Mouse (Mus musculus): ENCODE results near the gene Ubn1.

Ubn1 gene

DNA sequence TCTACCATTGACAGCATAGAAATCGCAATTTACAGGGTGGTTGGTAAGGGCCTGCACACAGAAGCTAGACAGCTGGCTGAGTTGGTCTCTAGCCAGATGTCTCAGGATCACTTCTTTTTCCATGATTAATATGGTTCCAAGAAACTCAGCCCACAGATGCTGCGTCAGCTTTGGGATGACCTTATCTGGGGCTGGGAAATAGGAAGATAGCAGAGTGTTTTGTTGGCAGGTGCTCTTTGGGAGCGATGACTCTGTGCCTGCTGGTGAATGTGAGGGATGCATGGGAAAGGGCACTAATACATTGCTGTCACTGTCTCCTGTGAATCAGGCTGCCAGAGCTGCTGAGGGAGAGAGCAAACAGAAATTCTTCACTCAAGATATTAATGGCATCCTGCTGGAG, 20.5 kb downstream of the Ubn1 start:
- in situ Hi-C loops (cut with MboI, MseI), result loop anchor here (5.0 to 10.0 kb wide), 2 partner anchors 43 to 74 kb away; partner anchors contain the start of gene Sec14l5

DNA sequence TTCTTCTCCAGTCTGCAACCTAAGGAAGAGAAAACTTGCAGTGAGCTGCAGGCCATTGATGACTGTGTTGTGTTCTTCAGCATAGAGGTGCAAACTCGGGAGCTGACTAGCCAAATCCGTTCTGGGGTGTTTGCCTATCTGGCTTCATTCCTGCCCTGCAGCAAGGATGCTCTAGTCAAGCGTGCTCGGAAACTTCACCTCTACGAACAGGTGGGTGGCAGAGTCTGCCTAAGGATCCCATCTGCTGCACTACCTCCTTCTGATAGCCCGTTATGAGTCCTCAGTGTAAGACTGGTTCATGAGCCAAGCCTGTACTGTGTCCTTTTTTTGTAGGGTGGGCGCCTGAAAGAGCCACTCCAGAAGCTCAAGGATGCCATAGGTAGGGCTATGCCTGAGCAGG, 22.1 kb downstream of the Ubn1 start:
- in situ Hi-C loops (cut with MboI, MseI), result loop anchor here (5.0 to 10.0 kb wide), 2 partner anchors 45 to 73 kb away; partner anchors contain the start of gene Sec14l5

DNA sequence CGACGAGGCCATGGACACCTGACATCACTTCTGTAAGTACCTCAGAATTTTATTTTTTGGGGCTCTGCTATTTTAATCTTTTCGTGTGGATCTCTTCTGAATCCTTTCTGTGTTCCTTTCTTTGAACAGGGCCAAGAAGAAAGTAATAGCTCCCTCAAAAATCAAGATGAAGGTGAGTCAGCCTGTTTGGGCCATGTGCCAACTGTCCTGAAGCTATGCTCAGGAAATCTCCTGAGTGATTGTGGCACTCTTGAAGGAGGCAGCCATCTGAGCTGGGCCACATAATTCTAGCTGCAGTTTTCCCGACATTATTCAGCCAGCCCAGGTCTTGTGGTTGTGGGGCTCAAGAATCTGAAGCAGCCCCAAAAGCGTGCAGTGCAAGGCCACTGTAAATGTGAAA, 24.5 kb downstream of the Ubn1 start:
- in situ Hi-C loops (cut with MboI, MseI), result loop anchor here (5.0 to 10.0 kb wide), 2 partner anchors 47 to 70 kb away; partner anchors contain the start of gene Sec14l5

DNA sequence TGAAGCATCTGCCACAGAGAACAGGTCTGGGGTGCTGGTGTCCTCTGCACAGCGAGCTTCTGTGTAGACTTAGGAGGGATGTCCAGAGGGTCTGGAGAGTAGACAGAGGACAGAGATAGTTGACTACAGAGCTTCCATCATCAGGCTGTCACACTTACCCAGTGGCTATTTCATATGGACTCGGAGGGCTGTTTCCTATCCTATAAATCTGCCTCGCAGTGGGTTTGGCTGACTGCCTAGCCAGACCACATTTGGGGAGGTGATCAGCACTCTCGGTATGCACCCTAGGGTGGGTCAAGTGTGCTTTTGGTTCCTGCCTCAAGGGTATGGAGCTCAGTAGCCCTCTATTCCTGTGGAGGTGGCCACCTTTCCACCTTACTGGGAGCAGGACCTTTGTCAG, 35.3 kb downstream of the Ubn1 start:
- in situ Hi-C loops (cut with MboI, MseI), result no loop called here

DNA sequence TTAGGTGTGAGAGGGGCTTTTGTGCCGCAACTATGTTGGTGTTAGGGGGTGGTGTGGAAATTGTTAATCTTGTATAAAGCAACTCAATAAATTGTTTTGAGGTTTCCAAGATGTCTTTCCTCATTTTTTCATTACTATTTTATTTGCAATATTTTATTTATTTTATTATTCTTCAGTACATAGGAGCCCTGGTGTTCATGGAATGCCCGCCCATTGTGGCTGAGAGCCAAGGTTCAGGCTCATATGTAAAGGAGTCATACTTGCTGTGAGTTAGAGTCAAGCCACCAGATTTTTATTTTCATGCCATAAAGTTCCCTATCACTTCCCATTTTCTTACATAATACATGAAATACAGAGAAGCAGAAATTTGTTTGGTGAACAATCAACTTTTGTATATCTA, 36.3 kb downstream of the Ubn1 start:
- in situ Hi-C loops (cut with MboI, MseI), result no loop called here

DNA sequence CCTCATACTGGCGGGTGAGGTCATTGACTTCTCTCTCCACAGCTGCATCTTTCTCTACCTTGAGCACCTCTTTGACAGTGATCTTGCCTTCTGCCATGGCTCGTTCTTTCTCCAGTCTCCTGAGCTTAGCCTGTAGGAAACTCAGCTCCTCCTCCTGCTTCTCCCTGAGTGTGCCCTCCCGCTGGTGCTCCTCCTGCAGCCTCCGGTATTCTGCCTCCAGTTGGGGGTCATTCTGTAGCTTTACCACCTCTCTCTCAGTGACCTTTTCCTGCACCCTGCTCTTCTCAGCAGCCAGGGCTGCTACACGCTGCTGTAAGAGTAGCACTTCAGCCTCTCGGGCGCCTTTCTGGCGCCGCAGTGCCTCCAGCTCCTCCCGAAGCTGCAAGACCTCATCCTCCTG, 39.2 kb downstream of the Ubn1 start:
- in situ Hi-C loops (cut with MboI, MseI), result no loop called here

DNA sequence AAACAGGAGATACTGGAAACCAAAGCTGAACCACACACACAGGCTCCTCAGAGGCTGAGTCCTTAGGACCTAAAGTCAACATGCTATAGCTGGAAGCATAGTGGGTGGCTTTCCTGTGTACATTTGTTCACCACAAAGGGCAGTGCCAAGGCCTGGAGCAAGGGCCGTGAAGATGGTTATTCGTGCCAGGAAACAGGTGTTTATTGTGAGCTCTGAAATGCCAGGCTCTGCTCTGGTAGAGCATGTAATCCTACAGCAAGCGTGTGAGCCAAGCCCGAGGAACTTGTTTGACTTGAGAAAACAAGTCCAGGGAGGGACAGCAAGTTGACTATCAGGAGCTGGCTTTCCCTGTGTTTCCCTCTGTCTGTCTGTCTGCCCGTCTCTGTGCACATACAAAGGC, 43.4 kb downstream of the Ubn1 start:
- in situ Hi-C loops (cut with MboI, MseI), result no loop called here

DNA sequence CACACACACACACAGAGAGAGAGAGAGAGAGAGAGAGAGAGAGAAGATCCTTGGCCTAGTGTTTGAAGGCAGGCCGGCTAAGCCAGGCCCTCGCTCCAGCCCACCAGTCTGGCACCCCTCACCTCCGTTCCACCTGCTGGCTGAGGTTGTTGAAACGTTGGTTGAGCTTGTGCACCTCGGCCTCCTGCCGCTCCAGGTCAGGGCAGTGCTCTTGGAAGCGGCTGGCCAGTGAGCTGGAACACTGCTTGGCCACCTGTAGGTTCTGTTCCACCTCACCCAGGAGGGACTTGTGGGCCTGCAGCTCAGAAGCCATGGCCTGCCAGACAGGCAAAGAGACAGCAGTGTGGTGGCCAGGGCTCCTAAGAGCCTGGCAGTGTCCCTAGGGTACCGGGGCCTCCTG, 46.6 kb downstream of the Ubn1 start:
- in situ Hi-C loops (cut with MboI, MseI), result loop anchor here (5.0 kb wide), 1 partner anchor 36 kb away; the partner anchor contains the start of gene Ppl

DNA sequence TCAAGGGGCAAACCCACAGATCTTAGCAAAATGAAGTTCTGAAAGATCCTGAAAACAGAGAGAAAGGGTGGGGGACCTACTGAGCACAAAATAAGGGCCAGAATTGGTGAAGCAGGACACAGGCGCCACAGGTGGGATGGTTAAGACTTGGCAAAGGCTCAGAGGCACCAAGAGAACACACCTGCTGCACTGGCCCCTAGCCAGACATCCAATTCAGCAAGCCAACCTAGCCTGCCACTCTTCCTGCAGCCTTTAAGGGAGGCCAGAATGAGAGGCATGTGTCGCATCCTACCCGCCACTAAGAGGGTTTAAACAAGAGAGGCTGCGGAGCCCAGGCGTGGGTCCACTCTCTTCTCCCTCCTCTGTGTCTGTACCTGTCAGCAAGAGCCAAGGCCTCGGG, 51.1 kb downstream of the Ubn1 start:
- in situ Hi-C loops (cut with MboI, MseI), result loop anchor here (5.0 kb wide), 1 partner anchor 51 kb away; no protein-coding TSS in a partner anchor

DNA sequence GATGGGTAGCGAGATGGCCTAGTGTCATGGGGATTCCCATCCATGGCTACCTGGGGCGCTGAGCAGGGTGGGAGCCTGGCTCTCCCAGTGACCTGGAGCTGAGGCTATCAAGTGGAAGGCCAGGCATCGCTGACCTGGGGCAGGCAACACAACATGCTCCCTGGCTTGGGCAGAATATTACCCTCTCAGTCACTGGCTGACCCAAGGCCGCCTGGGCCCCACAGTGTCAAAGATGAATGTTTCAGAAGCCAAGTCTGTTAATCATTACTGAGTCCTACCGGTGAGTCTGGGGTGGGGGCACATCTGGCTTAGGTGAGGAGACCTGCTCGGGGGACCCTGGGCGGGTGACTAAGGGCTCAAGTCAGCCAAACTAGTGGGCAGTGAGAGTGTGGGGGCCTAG, 60.0 kb downstream of the Ubn1 start:
- in situ Hi-C loops (cut with MboI, MseI), result no loop called here

DNA sequence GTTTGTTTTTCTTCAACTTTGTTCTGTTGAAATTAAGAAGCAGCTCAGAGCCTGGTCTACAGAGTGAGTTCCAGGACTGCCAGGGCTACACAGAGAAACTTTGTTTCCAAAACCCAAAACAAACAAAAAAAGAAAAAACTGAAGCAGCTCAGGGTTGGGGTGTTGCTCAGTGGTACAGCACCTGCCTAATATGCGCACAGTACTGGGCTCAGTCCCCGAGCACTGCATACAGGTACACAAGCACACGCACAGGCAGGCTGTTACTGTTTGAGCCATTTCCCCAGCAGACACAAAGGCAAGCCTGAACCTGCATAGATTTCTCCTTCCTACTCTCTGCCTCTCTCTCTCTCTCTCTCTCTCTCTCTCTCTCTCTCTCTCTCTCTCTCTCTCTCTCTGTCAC, 61.2 kb downstream of the Ubn1 start:
- in situ Hi-C loops (cut with MboI, MseI), result no loop called here

DNA sequence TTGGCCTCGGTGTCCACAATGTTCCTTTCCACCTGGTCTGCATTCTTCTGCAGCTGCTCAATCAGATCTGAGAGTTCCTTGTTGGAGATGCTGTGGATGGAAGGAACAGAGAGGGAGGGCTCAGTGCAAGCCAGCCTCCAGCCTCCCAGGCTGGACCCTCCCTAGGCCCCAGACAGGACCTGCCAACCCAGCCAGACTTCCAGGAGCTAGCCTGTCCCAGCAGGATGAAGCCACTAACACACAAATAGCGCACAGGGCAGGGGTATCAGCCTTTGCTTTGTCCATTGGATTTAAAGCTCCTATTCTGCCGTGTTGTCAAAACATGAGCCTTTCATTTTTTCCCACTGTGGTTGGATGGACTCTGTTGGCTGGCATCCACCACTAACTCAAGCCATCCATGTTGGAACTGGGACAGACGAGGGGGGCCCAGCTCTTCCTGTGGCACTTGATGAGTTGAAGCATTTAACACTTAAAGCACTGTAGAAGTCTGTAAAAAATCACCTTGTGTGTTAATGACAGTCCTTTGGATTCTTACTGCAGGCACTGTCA, 63.2 kb downstream of the Ubn1 start:
- in situ Hi-C loops (cut with MboI, MseI), result no loop called here

DNA sequence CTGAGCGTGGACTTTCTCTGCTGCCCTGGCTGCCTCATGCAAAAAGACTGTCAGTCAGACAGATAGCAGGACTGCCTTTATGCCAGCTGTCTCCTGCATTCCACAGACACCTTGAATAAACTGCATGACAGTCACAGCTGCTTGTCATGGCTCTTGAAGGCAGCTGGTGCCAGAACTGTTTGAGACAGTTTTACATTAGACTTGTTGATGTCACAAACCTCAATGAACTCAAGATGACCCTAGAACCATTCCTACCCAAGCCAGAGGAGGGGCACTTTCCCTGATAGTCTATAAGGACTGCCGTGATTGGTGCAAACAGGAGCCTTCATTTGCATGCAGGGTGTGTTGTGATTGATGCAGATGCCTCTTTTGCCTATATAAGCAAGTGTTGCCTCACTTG, 63.7 kb downstream of the Ubn1 start:
- in situ Hi-C loops (cut with MboI, MseI), result no loop called here

DNA sequence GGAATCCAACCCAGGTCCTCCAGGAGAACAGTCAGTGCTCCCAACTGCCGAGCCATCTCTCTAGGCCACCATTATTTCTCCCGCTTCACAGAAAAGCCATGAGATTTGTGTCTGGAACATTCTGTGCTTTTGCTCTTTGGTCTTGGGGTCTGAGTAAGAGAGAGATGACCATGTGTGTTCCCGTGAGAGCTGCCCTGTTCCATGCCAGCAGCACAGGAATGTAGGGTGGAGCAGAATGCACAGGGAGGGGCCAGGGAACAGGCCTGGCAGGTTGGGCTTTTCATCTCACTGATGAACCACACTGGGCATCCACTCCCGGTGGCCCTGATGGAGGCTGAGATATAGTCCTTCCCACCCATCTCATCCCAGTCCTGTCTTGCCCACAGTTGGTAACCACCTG, 69.5 kb downstream of the Ubn1 start:
- in situ Hi-C loops (cut with MboI, MseI), result no loop called here

DNA sequence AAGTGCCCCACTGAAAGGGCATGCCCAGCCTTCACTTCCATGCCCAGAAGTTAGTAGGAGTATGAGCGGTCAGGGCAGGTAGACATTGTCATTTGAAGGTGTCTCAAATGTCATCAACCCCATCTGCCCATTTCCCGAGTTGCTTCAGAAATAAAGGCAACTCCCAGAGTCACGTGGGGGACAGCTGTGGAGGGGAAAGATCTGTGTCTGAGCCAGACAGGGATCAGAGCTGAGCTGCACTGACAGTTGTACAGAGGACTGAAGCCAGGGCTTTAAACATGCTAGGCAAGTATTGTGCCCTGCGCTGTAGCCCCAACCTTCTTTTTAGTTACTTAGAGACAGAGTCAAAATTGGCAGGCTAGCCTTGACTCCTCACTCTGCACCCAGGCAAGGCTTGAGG, 70.0 kb downstream of the Ubn1 start:
- in situ Hi-C loops (cut with MboI, MseI), result no loop called here

DNA sequence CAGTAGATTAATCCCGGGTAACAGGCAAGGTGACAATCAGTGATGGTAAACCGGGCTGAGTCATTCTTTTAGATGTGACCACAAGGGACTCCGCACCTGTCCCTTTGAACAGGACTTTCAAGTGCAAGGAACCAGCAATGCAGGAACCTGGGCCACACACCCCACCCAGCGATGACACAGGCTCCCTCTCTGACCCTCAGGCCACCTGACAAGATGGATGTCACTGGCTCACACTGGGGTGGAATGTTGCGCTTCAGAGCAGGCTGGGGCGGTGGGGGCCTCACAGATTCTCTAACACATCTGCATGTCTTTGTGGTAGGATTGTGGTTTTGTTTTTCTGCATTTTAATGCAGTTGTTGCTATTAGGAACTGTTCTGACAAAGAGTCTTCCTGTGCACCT, 73.6 kb downstream of the Ubn1 start:
- in situ Hi-C loops (cut with MboI, MseI), result no loop called here

DNA sequence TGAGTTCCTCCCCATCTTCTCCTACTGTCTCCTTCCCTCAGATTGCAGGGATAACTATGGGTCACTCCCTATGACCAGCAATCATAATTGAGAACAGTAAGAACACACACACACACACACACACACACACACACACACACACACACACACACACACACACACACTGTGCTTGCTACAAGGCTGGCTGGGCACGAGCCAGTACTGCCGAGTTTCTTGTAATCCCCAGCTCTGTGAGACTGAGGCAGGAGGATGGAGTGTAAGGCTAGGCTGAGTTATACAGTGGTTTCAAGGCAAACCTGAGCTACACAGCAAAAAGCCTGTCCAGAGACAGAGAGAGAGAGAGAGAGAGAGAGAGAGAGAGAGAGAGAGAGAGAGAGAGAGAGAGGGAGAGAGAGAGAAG, 80.3 kb downstream of the Ubn1 start:
- in situ Hi-C loops (cut with MboI, MseI), result loop anchor here (5.0 kb wide), 1 partner anchor 33 kb away; no protein-coding TSS in a partner anchor

DNA sequence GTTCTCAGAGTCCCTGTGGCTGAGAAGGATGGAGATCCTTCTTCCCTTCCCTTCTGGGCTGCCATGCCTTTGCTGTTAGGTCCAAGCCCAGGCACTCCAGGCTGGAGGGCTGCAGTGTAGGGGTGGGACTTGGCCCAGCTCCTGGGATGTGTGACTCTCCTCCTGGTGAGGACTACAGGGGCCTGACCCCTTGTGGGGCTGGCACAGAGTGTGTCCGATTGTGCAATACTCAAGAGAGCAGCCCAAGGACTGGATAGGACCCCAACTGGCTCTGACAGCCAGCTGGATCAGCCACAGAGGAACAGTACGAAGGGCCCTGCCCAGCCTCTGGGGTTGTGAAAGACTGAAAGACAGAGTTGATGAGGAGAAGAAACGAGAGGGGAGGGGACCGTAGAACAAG, 80.9 kb downstream of the Ubn1 start:
- in situ Hi-C loops (cut with MboI, MseI), result loop anchor here (5.0 kb wide), 1 partner anchor 33 kb away; no protein-coding TSS in a partner anchor

DNA sequence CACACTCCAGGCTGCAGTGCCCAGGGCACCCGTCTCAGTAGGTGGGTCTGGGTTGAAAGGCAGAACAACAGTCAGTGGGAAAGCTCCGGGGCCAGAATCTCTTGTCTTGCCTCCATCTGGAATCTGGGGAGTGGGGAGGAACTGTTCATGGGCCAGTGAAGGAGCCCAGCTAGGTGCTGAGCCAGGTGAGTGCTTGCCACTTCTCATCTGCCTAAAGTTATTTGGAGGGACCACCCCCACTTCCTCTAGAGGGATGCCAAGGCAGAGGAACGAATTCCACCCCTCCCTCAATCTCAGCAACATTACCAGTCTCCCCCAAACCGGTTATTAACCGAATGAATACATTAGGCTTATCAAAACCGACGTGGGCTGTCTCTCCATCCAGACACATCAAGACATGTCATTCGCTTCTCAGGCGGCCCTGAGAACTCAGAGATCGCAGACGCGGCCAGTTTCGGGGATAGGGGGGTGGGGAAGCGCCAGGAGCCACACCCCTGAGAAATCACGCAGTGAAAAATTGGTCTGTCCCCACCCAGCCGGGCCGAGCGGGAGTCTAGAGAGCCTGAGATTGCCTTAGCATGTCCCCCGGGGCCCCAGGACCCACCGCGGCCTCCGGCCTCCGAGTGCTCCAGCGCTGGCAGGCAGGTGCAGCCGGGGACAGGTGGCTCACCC, 81.5 kb downstream of the Ubn1 start:
- in situ Hi-C loops (cut with MboI, MseI), result loop anchor here (5.0 kb wide), 1 partner anchor 34 kb away; no protein-coding TSS in a partner anchor

DNA sequence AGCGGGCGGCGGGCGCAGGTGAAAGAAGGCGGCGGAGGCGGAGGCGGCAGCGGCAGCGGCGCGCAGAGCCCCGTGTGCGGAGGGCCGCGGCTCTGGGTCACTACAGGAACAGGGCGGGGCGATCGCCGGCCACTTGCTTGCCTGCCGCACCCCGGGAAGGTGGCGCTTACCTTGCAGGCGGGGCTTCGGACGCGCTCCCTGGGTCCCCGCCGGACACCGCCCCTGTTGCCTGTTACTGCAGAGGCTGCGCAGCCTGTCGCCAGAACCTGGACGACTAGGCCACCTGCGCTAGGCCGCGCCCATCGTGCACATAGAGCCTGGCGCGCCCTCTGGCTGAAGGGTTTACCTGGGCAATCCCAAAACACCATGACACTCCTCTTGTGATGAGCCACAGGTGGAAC, 82.5 kb downstream of the Ubn1 start, which contains the start of gene Ppl:
Ppl (minus strand) TSS at position 21 of the 401 bp plus-strand sequence.
- in situ Hi-C loops (cut with MboI, MseI), result loop anchor here (5.0 kb wide), 1 partner anchor 35 kb away; no protein-coding TSS in a partner anchor

DNA sequence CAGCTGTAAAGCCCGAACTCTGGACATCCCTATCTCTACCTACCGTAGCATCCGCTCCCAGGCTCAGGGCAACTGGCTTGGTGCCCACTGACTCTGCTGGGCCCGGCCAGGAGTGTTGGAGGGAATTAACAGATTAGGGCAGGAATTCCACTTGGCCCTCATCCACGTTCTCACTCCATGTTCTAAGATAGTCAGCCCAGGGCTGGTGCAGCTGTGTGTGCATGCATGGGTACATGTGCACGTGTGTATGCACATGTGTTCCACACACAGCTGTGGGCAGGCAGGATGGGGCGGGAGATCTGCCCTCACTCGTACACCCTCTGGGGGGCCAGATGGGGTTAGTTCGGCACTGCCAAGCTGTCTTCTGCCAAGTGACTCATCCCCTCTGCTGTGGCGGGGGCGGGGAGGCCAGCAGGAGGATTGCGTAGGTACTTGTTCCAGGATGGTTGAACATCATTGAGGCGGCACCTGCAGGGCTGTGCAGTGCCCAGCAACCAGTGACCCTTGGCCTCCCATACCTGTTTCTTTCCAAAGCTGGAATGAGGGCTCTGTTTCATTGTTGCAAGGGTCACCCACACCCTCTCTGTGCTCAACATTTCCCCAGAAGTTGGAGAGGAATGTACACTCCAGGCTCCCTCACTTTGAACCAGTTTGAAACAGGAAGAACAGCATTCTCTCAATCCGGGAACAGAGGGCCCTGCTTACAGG, 84.9 kb downstream of the Ubn1 start:
- in situ Hi-C loops (cut with MboI, MseI), result loop anchor here (5.0 kb wide), 1 partner anchor 37 kb away; no protein-coding TSS in a partner anchor

DNA sequence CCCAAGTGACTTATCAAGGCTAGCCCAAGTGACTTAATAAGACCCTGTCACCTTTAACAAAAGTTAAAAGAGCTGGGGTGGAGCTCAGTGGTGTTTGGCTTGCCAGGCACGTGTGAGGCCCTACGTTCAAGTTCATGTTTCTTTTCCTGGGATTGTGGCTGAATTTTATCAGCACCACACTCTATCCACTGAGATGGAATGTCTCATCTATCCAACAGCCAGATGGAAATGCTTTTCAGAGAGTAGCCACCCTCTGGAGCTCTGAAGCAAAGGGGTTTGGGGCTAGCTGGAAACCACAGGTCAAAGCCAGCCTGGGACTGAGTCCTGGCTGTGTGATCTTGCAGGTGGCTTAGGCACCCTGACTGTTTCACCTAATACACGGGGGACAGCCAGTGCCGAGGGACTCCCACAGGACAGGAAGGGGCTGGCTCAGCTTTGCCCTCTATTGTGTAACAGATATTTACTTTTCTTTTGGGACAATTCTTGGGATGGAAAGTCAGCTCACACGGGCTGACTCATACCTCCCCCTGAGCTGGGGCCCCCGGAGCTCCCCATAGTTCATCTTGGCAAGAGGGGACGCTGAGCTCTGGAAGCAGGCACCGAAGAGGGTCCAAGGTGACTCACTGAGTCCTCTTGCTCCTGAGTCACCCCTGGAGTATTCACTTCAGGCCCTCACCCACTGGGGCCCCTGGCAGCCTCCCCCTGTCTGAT, 85.8 kb downstream of the Ubn1 start:
- in situ Hi-C loops (cut with MboI, MseI), result no loop called here

Measured in regulatory T cell (primary cell).